Mouse (Mus musculus): ENCODE measurements at regions not wholly inside any gene's neighbourhood (a gene's known extent, or its start where the extent isn't known, plus 50 kb on each side); places are given as distances from the start of the nearest gene placed in this dataset.

DNA sequence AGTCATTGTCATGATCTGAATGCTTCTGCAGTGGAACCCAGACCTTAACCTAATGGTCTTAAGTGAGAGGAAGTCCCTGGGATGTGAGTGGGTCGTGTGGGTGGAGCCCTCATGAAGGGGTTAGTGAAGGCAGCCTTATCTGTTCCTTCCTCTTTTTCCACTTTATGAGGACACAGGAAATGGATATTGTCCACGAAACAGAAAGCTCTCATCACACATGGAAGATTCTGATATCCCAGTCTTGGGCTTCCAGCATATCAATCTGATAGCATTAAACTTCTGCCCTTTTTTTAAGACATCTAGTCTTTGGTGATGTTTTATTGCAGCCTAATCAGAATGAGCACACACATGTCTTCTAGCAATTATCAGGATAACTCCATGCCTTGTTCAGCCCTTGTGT lies 164.0 kb downstream of the Mex3b start:
- DNase-seq (ENCODE audit: low spot score) = no peak

DNA sequence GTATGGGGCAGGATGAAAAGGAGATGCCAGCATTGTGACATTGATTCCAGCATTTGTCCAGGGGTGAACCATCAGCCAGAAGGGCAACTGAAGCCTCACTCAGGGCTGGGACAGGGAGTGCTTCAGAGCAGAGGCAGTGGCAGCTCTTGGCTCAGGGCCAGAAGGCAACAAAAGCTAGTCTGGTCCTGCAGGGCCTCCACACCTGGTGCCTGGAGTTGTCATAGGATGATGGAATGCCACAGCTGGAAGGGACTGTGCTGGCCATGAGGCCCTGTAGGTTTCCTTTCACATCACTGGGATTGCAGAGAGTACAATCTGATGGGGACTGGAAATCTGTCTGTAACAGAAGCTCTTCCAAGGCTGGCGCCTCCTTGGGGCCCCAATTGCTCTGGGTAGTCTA lies 164.9 kb downstream of the Mex3b start:
- no peak for DNase-seq (ENCODE audit: low spot score)

DNA sequence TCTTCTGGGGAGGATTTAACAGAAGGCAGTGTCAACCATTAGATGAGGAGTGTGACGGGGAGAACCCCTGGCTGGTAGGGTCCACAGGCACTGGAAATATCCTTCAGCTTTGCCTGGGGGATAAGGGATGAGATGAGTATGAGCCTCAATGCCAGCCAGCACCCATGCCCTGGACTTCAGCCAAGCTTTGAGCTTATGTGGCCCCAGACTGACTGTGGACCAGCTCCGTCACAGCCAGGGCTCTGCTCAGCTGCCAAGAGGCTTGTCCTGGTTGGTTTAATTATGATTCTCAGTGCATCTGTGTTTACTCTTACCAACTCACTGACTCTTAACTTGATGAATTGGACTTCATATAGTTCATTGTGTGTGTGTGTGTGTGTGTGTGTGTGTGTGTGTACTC lies 165.8 kb downstream of the Mex3b start:
- no peak for DNase-seq (ENCODE audit: low spot score)

DNA sequence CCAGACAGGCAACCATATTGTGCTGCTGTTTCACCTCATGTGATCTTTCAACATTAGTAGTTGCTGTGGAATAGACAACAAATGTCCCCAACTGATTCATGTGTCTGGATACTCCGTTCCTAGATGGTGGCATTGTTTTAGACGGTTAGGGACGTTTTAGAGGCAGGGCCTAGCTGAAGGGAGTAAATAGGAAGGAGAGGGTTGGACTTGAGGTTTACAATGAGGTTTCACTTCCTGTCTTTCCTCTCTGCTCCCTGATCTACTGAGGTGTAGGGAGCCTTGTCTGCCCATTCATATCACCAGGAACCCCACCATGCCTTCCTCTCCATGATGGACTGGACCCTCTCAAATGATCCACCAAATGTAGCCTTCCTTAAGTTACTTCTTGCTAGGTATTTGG lies 168.1 kb downstream of the Mex3b start:
- no peak for DNase-seq (ENCODE audit: low spot score)

DNA sequence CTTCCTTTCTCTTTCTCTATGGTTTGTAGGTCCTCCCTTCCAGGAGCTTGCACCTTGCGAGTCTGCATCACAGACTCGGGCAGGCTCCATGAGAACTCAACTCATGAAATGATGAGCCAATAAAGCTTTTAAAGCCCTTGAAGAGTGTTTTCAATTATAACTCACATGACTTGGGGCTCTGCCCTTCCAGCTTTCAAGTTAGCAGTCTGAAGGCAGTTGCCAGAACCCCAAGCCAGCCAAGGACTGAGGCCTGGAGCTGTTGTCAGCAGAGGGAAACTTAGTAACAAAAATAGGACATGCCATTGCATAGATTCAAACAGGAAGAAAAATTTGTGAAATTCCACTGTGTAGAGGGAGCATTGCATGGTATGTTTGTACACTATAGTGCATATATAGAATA lies 169.3 kb downstream of the Mex3b start:
- DNase-seq (ENCODE audit: low spot score) = no peak

DNA sequence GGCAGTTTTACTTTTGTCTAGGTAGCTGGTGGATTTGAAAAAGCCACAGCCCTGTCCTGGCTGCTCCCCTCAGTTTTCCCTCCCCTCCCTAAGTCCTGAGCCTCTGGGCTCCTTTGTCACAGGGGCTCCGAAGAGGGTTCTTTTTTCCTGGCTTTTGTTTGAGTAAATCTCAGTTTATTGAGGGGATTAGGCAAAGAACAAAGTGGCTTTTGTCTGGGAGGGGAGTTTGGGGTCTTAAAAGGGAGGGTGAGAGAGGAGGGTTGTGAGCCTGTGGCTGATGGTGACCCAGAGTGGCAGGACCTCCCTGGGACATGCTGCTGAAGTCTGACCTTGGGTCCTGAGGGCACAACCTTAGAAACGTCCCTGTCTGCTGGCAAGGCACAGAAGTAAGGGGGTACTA lies 170.0 kb downstream of the Mex3b start:
- peak; percentile 36 for DNase-seq (ENCODE audit: low spot score)

DNA sequence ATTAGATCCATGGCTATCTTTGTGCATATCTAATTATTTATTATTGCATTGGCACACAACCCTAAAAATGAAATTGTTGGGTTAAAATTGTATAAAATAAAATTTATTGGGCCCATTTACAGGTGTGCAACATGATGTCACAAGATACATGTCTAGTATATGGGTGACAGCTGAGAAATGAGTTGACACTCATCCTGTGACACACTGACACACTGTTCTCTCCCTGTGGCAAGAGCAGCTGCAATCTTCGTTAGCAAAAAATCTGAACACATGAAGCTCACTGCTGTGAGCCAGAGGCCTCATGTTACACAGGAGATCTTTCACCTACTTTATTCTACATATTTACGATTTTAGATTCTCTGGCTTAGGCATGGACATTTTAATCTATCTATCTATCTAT lies 170.6 kb downstream of the Mex3b start:
- no peak for DNase-seq (ENCODE audit: low spot score)

DNA sequence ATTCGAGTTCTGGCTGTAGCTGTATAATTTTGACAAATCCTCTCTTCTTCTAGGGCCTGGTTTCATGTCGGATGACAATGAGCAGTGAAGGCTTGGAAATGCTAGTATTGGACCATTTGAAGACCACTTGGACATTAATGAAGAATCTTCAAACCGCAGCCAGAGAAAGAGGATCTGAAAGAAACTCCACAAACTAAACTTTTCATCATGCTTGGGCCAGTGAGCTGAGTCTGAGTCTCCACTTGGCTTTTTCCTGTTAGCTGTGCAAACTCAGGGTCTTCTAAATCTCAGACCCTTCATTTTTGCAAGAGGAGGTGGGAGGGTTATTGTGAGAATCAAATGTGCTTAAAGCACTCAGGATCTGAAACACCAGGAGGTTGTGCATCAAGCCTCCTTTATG lies 176.6 kb downstream of the Mex3b start:
- DNase-seq (ENCODE audit: low spot score) = no peak

DNA sequence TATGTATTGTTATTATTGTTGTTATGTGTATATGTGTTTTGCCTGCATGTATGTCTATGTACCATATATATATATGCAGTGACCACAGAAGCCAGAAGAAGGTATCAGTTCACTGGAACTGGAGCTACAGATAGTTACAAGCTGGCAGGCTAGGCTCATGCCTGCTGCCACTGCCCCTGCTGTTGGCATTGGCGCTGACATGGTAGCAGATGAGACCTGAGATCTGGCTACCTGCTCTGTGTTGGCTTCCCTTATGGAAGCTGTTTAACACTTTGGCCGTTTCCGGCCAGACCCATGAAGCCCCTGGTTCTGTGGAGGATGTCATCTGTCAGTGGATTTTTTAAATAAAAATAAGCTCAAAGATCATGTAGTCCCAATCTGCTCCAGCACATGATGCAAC lies 178.1 kb downstream of the Mex3b start:
- DNase-seq (ENCODE audit: low spot score) = no peak

DNA sequence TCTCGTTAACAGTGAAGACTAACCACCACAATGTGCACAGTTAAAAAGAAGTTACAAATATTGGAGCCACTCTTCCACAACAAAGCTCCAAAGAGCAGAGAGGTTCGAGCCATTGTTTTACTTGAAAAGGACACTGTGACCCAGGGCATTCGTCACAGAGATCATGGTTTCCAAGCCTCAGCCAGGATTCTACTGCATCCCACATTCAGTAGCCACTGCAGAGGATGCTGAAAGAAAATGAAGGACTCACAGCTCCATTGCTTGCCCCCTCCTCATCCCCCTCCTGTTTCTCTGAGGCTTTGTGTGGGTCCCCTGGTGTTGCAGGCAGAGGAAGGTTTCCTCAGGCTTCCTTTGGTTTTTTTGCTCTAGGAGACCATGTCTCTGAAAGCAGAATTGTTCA lies 182.9 kb downstream of the Mex3b start:
- no peak for DNase-seq (ENCODE audit: low spot score)

DNA sequence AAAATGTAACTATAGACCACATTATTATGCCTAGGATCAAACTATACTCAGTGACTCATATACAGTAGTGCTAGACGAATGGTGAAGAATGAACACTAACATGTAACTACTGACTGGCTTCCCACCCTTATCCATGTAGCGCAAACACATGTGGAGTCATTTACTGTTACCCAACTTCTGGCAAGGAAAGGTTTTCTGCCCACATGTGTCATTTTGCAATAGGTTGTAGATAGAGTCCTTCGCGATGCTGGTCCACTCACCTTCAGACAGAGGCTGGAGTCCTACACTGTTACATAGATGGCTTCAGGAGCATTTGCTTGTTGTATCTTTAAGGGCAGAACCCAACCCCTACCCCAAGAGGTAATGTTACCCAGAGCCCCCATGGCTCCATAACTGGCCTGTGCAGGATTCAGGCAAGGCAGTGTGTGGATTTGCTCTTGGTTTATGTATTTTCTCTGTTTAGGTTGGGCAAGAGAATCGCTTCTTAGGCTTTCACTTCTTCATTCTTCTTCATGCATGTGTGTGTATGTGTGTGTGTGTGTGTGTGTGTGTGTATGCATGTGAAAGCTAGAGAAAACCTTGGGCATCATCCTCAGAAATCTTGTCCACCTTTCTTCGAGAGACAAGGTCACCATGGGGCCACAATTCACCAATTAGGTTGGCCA lies 183.8 kb downstream of the Mex3b start:
- DNase-seq (ENCODE audit: low spot score) = no peak

DNA sequence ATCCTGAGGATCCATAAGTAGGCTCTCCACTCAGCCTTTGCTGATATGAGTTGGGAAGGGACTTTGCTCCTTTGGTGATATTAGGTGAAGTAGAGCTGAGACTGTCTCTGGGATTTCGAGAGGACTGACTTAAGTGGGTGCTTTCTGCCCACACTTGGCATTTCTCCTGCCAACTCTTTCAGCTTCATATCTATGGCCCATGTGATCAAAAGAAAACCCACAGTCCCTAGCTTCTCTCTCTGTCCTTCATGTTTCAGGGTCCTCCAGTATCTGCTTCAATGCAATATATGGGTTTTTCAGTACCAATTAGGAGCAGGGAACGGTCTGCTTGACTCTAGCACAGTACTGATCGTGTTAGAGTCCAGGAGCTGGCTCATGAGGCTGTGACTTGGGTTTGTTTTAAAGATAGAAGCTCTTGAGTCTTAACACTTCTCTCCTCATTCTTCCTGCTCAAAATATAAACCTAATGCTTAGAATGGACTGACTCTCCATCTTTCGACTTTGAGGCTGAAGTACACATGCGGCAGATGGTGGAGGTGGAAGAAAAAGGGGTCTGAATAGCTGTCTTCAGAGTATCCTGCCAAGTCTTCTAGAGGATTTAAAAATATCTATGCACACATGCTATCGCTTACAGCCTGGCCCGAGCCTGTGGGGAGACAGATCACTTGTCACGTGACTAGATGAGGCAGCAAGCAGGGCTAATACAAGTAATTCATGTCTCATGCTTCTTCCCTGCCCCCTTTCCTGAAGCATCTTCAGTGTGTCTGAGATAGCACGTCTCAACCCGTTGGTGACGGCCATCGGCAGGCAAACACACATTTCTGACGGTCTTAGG lies 189.2 kb downstream of the Mex3b start:
- no peak for DNase-seq (ENCODE audit: low spot score)

DNA sequence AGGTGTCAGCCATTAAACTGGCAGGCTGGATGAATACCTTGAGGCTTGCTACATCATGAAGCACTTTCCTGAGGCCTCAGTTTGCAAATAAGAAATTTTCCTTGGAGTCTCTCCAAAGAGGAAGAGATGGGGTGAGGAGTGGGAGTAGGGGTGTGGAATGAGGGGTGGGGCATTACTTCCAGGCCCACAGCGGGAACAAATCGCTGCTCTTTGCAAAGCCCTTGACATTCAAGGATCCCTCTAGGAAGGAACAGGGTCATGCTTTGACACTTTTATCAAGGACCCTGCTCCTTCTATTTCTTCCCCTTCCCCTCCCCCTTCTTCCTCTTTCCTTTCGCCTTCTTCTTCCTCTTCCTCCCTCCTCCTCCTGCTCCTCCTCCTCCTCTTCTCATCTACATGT lies 193.2 kb downstream of the Mex3b start:
- no peak for DNase-seq (ENCODE audit: low spot score)

DNA sequence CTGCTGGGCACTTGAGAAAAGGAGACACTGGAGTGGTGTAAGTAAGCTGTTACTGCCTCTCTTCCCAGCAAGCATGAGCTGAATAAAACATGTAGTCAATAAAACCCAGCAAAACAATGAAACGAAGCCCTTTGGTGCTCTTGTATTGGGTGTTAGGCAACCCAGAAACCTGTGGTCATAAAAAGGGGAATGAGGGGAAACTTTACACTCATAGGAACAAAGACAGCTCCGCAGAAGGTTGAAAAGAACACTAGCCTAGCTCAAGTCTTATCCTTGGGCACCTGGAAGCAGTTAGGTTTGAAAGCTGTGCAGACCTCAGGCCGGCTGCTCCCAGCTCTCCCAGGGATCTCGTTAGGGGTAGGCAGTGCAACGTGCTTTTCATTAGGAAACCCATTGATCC lies 193.6 kb downstream of the Mex3b start:
- DNase-seq (ENCODE audit: low spot score) = peak; percentile 60

DNA sequence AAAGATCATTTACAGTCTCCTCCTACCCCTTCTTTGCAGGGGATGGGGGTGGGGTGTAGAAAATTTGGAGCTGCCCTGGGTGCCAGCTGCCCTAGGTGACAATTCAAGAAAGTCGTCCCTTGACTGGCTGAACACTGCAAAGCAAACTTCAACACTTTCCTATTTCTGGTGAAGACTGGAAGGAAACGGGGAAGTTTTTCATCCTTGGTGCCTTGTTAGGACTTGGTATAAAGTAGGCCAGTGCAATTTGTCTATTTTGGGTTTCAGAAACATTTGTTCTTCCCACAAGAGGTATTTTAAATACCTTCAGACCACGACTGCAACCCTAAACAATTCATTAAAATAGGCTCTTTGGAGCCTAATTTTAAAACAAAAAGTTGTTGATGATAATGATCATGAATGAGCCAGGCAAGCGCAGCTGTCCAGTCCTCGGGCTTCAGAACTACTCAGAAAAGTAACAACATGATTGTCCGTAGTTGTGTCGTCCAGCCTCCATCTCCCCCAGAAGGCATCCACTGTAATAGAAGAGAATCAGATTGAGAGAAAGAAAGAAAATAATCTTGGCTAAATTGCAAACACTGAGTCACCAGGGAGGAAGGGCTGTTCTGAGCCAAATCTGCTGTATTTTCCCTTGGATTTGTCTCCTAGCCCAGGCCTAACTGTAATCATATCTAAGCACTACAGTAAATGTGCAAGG lies 194.2 kb downstream of the Mex3b start:
- no peak for DNase-seq (ENCODE audit: low spot score)

DNA sequence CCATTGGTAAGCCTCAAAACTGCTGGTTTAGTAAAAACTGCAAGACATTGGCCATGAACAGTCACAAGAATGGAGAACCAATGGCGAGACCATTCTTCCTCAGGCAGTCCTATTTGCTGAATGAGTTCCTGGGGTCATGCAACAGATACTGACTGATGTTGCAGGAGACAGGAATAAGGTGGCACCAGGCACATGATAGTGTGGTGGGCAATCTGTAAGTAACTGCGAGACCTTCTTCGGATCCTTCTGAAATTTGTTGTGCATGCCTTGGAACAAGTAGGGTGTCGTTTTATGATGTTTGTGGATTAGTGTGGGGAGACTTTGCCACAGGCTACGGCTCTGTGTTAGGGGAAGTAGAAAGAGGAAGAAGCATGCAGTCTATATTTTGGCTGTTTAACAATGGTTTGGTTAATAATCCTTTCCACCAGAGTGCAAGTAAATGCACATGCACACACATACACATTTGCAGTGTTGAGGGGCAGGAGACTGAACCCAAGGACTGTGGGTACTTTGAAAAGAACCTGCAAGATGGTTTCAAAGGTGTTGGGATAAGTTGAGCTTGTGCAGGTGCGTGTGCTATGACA lies 194.9 kb downstream of the Mex3b start:
- DNase-seq (ENCODE audit: low spot score) = no peak

DNA sequence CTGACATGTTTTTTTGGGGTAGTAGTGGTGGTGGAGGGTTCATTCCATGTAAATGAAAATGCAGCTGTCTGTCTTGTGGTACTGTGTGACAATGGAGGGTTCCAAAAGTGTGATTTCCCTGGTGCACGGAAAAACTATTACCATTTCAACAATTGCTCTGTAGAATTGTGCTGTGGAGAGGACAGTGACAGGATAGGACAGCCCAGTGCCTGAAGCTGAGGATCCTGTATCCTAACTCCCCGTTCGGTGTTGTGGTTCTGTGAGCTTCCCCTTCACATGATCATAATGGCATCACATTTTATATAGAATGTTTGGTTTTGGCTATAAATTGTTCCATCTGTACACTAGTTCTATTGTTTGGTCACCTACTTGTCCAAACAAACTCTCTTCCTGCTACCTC lies 196.4 kb downstream of the Mex3b start:
- no peak for DNase-seq (ENCODE audit: low spot score)

DNA sequence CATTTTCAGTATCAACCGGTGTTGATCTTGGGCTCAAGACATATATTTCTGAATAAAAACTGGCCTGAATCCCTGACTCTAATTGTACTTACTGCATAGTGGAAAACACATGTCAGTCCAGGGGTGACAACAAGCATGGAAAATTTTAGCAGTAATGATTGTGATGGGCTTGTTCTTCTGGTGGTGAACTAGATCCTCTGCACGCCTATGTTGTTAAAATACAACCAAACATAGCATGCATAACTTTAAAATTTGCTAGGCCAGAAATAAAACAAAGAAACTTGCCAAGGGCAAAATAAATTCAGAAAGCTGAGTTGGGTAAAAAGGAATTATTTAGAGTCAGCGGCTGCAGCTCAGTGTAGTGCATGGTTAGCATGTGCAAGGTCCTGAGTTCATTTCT lies 198.2 kb downstream of the Mex3b start:
- DNase-seq (ENCODE audit: low spot score) = no peak

DNA sequence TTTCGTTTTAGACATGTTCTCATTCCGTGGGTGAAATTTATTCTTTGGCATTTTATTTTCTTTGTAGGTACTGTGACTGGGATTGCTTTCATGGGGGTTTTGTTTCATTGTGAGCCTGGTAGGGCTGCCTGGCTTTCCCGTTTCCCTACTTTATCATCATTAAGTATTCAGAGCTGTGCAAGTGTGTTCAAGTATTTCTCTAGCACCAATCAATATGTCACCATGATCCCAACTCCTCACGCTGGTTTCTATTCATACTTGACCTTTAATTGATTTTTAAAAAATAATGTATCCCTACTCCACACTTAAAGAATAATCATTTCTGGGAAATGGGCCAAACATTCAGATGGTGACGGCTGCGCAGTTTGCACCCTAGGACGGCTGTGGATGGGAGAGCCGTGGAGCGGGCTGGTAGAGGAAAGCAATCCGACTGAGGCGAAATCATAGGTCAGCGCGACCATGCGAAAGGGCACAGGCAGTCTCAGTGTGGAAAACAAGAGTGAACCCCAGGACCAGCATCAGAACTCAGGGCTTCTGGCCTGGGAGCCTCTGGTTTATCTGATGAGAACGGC lies 207.4 kb downstream of the Mex3b start:
- DNase-seq (ENCODE audit: low spot score) = no peak

DNA sequence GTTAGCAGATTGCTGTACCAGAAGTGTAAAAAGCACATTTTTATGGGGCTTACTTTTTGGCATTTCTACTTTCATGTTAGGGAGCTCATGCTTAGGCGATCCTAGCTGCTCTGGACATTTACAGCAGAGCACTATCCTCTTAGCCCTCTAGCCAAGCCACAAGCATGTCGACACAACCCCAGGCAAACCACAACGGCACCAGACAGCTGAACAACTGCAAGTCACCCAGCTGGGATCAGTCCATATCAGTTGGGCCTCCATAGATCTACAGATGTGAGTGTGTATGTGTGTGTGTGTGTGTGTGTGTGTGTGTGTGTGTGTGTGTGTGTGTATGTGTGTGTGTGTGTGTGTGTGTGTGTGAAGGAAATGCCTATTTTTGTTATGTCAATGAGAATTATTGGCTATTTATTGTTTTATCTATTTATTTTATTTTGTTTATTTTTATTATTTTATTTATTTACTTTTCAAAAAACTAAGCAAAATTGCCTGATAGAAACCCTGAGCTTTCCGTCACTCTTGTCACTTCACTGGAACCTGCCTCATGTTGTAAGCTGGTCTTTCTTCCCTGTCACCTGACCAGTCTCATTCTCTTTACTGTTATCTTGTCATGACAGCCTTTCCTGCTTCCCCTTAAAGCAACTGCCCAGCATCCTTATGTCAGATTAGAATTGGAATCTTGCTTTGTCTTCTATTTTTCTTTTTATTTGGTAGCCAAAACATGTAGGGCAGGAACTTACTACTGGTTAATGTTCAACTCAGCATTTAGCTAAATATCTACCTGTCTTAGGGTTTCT lies 208.2 kb downstream of the Mex3b start:
- DNase-seq (ENCODE audit: low spot score) = no peak

DNA sequence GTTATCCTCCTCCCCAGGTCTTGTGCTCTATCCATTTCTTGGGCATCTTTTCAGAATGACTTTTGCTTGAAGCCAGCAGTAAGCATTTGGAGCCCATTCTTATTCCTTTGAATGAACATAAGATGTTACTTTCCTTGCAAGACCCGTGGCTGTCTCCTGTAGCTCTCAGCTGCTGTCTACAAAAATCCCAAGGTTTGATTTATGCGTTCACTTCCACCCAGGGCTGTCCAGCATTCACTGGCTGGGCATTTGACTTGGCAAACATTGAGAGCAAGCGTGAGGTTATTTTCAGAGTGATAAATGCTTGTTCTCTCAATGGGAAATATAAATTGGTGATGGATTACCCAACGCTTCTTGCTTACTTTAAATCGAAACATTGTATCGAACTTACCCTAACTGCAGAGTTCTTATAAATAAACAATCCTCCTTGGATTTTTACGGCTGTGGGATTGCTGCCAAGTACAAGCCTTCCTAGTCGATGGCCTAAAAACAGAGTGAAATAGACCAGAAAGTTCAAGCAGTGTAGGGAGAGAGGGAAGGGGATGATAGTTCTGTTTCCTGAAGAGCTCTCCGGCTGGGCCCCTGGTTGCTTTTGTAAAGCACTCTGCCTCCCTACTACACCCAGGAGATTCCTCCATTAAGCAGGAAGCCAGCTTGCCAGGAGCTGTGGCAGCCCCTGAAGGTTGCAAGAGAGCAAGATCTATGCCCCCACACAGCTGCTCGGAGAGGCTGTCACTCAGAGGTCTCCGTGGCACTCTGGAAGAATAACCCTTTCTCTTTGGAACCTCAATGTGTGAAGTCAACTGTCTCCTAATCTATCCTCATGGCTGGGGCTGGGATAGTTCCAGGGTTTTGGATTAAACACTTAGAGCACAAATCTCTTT lies 210.1 kb downstream of the Mex3b start:
- DNase-seq (ENCODE audit: low spot score) = peak; percentile 63

All from embryo, embryonic 10 days (tissue).